Mouse (Mus musculus) stomach, postnatal 0 days (tissue): ENCODE measurements at regions not wholly inside any gene's neighbourhood (a gene's known extent, or its start where the extent isn't known, plus 50 kb on each side); places are given as distances from the start of the nearest gene placed in this dataset.

Experiments
- CTCF ChIP-seq: IDR thresholded peaks from 2 replicates; pipeline ENCODE4 v1.5.1; 2016; ENCODE audit warnings: antibody characterized with exemption, low read depth, mild to moderate bottlenecking, moderate library complexity
- EP300 ChIP-seq: optimal IDR thresholded peaks from 2 replicates; pipeline ENCODE3; 2016; ENCODE audit warnings: antibody characterized with exemption

GRCm38 (mm10) chr3:100376162-100376561 is 113.0 kb downstream of the Tent5c start:
- TF ChIP-seq CTCF (no peak), EP300 (no peak)
